Mouse (Mus musculus) cerebellum, adult (tissue): ENCODE results near the gene Polr2l.
A peak's percentile ranks its signal among the peaks of the same experiment; 100 is the strongest.
"Not testable (repeated sequence)": the region's sequence is repeated elsewhere in the genome, so short reads cannot be mapped to it uniquely, and the experiment has no call there.

Experiments used
- ATAC-seq: cut with Nextera tagmentation; 2 replicates; pipeline ENCODE4 v1.9.2; 2017; ENCODE audit warnings: mild to moderate bottlenecking, moderate library complexity, mixed read lengths; ENCODE audit not compliant: insufficient number of reproducible peaks, low FRiP score, low TSS enrichment

Polr2l gene

GRCm38 (mm10) chr7:141455610-141456314 is 19.2 kb downstream of the Polr2l start:
- peak; percentile 13; the same call in 1 of the 2 replicates for ATAC-seq

GRCm38 (mm10) chr7:141454967-141455551 is 19.9 kb downstream of the Polr2l start, which contains the start of gene Pnpla2:
Gene Pnpla2 (plus strand): TSS chr7:141455198.
- peak; percentile 16; the same call in 1 of the 2 replicates for ATAC-seq

- no peak for ATAC-seq
Observed at GRCm38 (mm10) chr7:141453636-141454035, 21.3 kb downstream of the Polr2l start.

- ATAC-seq: no peak
Observed at GRCm38 (mm10) chr7:141451928-141452327, 23.0 kb downstream of the Polr2l start.

GRCm38 (mm10) chr7:141447110-141447991 is 27.6 kb downstream of the Polr2l start, which contains the start of gene Rplp2:
Gene Rplp2 (plus strand): TSS chr7:141447370.
- ATAC-seq: peak; percentile 88

- not testable (repeated sequence) for ATAC-seq
Observed at GRCm38 (mm10) chr7:141446374-141446773, 28.6 kb downstream of the Polr2l start.

- no peak for ATAC-seq
Observed at GRCm38 (mm10) chr7:141443828-141444237, 31.1 kb downstream of the Polr2l start, which contains the start of gene Pidd1. Gene Pidd1 (minus strand): TSS chr7:141444025.

GRCm38 (mm10) chr7:141443081-141443821 is 31.7 kb downstream of the Polr2l start:
- no peak for ATAC-seq

GRCm38 (mm10) chr7:141442199-141442598 is 32.7 kb downstream of the Polr2l start:
- no peak for ATAC-seq

- ATAC-seq: no peak
Observed at GRCm38 (mm10) chr7:141441460-141441859, 33.5 kb downstream of the Polr2l start.

GRCm38 (mm10) chr7:141440613-141441012 is 34.3 kb downstream of the Polr2l start:
- no peak for ATAC-seq

- no peak for ATAC-seq
Observed at GRCm38 (mm10) chr7:141439811-141440210, 35.1 kb downstream of the Polr2l start.

- ATAC-seq: no peak
Observed at GRCm38 (mm10) chr7:141439140-141439679, 35.7 kb downstream of the Polr2l start.

- ATAC-seq: peak; percentile 15; the same call in 1 of the 2 replicates
Observed at GRCm38 (mm10) chr7:141438201-141438968, 36.5 kb downstream of the Polr2l start.

- peak; percentile 18; the same call in 1 of the 2 replicates for ATAC-seq
Observed at GRCm38 (mm10) chr7:141437178-141438120, 37.5 kb downstream of the Polr2l start, which contains the start of gene Slc25a22. Gene Slc25a22 (minus strand): TSS chr7:141437892.

- no peak for ATAC-seq
Observed at GRCm38 (mm10) chr7:141436523-141436892, 38.4 kb downstream of the Polr2l start.

- no peak for ATAC-seq
Observed at GRCm38 (mm10) chr7:141435856-141436522, 38.9 kb downstream of the Polr2l start.
